Mouse (Mus musculus) stomach, postnatal 0 days (tissue): Measurements from ENCODE around the gene Gm45713.

Experiments used
- CTCF ChIP-seq: IDR thresholded peaks from 2 replicates; pipeline ENCODE4 v1.5.1; 2016; ENCODE audit warnings: antibody characterized with exemption, low read depth, mild to moderate bottlenecking, moderate library complexity
- EP300 ChIP-seq: optimal IDR thresholded peaks from 2 replicates; pipeline ENCODE3; 2016; ENCODE audit warnings: antibody characterized with exemption

GRCm38 (mm10) chr7:45157459-45157858 is 21.4 kb upstream of the Gm45713 start:
- no peak for TF ChIP-seq CTCF
- no peak for TF ChIP-seq EP300
